Mouse (Mus musculus) heart, adult 2 months (tissue): ENCODE measurements around the gene Pld4.

ENCODE experiments used
- CTCF ChIP-seq: fragments of 200-600 bp; IDR thresholded peaks from 2 replicates; pipeline ENCODE4 v1.8.1; 2022; ENCODE audit warnings: antibody characterized with exemption, mild to moderate bottlenecking, moderate library complexity
- EP300 ChIP-seq: fragments of 200-500 bp; IDR thresholded peaks from 2 replicates; pipeline ENCODE4 v1.6.1; 2011; ENCODE audit warnings: low read depth, low read length, control low read depth; ENCODE audit not compliant: insufficient read depth

DNA sequence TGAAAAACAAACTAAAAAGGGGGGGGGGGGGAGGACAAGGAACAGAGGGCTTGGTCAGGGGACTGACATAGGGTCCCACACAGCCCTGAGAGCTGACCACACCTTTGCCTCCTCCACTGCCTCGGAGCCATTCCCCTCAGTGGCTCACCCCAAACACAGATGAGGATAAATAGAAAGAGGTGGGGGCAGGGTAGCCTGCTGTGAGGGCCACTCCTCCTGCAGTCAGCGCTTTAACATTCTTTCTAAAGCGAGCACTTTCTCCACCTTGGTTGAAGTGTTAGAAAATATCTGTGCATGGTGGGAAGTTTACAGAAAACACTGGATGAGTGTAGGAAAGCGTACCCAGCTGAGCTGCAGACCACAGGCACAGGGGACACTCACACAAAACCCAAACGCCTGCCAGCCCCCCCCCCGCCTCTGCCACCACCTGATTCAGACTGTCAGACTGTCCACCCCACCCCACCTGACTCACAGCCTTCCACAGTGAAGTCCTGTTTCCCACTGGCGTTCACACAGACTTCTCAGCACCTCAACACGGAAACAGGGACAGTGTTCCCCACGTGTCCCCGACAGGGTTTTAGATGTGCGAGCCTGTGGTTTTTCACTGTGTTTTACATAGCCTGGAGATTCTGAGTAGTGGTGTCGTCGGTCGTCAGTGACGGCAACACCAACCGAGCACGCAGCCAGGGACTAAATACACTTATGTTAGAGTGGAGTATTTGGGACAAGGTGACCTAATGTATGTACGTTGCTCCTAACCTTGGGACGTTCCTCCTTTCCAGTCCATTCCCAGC, 49.8 kb downstream of the Pld4 start:
- no peak for TF ChIP-seq EP300
- TF ChIP-seq CTCF, result no peak
